Mouse (Mus musculus): ENCODE measurements around the gene Acp2.

The Acp2 gene

GRCm38 (mm10) chr2:91194624-91195332 lies 7.9 kb upstream of the Acp2 start:
- WGBS, result 14% methylated on average over 27 of the region's 27 CpGs

GRCm38 (mm10) chr2:91196577-91197001 lies 6.1 kb upstream of the Acp2 start:
- WGBS, result 28% methylated on average over 3 of the region's 3 CpGs

- 64% methylated on average over 3 of the region's 3 CpGs for WGBS
Measured at GRCm38 (mm10) chr2:91198888-91199287, 3.8 kb upstream of the Acp2 start.

GRCm38 (mm10) chr2:91202972-91203656 lies 429 bp downstream of the Acp2 start:
- WGBS, result 11% methylated on average over 20 of the region's 20 CpGs

- WGBS, result 85% methylated on average over 9 of the region's 9 CpGs
Measured at GRCm38 (mm10) chr2:91206254-91206775, 3.6 kb downstream of the Acp2 start.

- WGBS, result 35% methylated on average over 4 of the region's 4 CpGs
Measured at GRCm38 (mm10) chr2:91217032-91217431, 14.3 kb downstream of the Acp2 start.

- 95% methylated on average over 3 of the region's 3 CpGs for WGBS
Measured at GRCm38 (mm10) chr2:91220501-91220900, 17.8 kb downstream of the Acp2 start.

GRCm38 (mm10) chr2:91223614-91224013 lies 20.9 kb downstream of the Acp2 start:
- 71% methylated on average over 2 of the region's 2 CpGs for WGBS

- WGBS, result 41% methylated on average over 2 of the region's 2 CpGs
Measured at GRCm38 (mm10) chr2:91229735-91230134, 27.1 kb downstream of the Acp2 start.

GRCm38 (mm10) chr2:91236601-91237510 lies 34.2 kb downstream of the Acp2 start, which contains the start of gene Ddb2:
TSS of gene Ddb2 (minus strand) at chr2:91236982.
- WGBS, result 1% methylated on average over 48 of the region's 48 CpGs

- 21% methylated on average over 4 of the region's 4 CpGs for WGBS
Measured at GRCm38 (mm10) chr2:91237511-91238080, 34.9 kb downstream of the Acp2 start.

- 85% methylated on average over 5 of the region's 5 CpGs for WGBS
Measured at GRCm38 (mm10) chr2:91242547-91242946, 39.9 kb downstream of the Acp2 start.

- 24% methylated on average over 3 of the region's 3 CpGs for WGBS
Measured at GRCm38 (mm10) chr2:91243416-91243815, 40.7 kb downstream of the Acp2 start.

GRCm38 (mm10) chr2:91244557-91245228 lies 42.0 kb downstream of the Acp2 start:
- WGBS, result 87% methylated on average over 5 of the region's 5 CpGs

- 88% methylated on average over 4 of the region's 4 CpGs for WGBS
Measured at GRCm38 (mm10) chr2:91248366-91248765, 45.7 kb downstream of the Acp2 start.

- 81% methylated on average over 4 of the region's 4 CpGs for WGBS
Measured at GRCm38 (mm10) chr2:91252001-91252400, 49.3 kb downstream of the Acp2 start.

GRCm38 (mm10) chr2:91252512-91252911 lies 49.8 kb downstream of the Acp2 start:
- WGBS, result 72% methylated on average over 4 of the region's 4 CpGs

- 54% methylated on average over 8 of the region's 8 CpGs for WGBS
Measured at GRCm38 (mm10) chr2:91254725-91255380, 52.2 kb downstream of the Acp2 start.

GRCm38 (mm10) chr2:91255661-91256150 lies 53.0 kb downstream of the Acp2 start, which contains the start of gene Pacsin3:
TSS of gene Pacsin3 (plus strand) at chr2:91255954.
- WGBS, result 7% methylated on average over 27 of the region's 27 CpGs
